Mouse (Mus musculus) small intestine, adult 2 months (tissue): Measurements from ENCODE around the gene Tm9sf4. TPM values are rescaled to one million over a fixed set of nuclear protein-coding genes. Genes with fewer than 3 reads are reported as not detected.

Experiments used
- H3K27ac ChIP-seq: fragments of 200-500 bp; 2 replicates; pipeline ENCODE4 v1.5.1; 2012; ENCODE audit warnings: low read depth, low read length, control low read depth, inconsistent platforms; ENCODE audit not compliant: insufficient read depth
- H3K27me3 ChIP-seq: fragments of 200-500 bp; 2 replicates; pipeline ENCODE4 v1.6.1; 2012; ENCODE audit warnings: mild to moderate bottlenecking, moderate library complexity, low read length, inconsistent platforms; ENCODE audit not compliant: control insufficient read depth, insufficient read depth
- H3K36me3 ChIP-seq: fragments of 200-500 bp; 2 replicates; pipeline ENCODE4 v1.6.1; 2012; ENCODE audit warnings: mild to moderate bottlenecking, low read length, control low read depth, inconsistent platforms; ENCODE audit not compliant: control insufficient read depth, insufficient read depth
- H3K4me1 ChIP-seq: fragments of 200-500 bp; 2 replicates; pipeline ENCODE4 v1.6.1; 2012; ENCODE audit warnings: low read length, inconsistent platforms, mixed read lengths; ENCODE audit not compliant: control insufficient read depth, insufficient read depth, insufficient read length
- H3K4me3 ChIP-seq: fragments of 200-500 bp; 2 replicates; pipeline ENCODE4 v1.5.1; 2012; ENCODE audit warnings: low read depth, mild to moderate bottlenecking, control low read depth, inconsistent platforms, low read length, moderate library complexity
- CTCF ChIP-seq: fragments of 200-500 bp; IDR thresholded peaks from 2 replicates; pipeline ENCODE4 v1.5.1; 2012; ENCODE audit warnings: low read depth, mild to moderate bottlenecking, control low read depth, inconsistent platforms, low read length, moderate library complexity, mixed read lengths; ENCODE audit not compliant: insufficient replicate concordance, insufficient read length; ENCODE audit errors: extremely low read depth
- POLR2A ChIP-seq: fragments of 200-500 bp; IDR thresholded peaks from 2 replicates; pipeline ENCODE4 v1.6.1; 2012; ENCODE audit warnings: low read depth, mild to moderate bottlenecking, control low read depth, inconsistent platforms, low read length, moderate library complexity
- WGBS: fragments of 180-500 bp; shearing (Covaris S2); methylation state at CpG from one replicate; pipeline ENCODE4 v1.1.7; 2018; 5-methylcytosine and 5-hydroxymethylcytosine counted together
- polyA plus RNA-seq: library from polyadenylated mRNA; depleted of rRNA; stranded (reverse); fragments of >200 nt; gene quantifications from 2 replicates; pipeline ENCODE4 v1.2.3, GENCODE M21; 2012

Gene Tm9sf4
- polyA plus RNA-seq, 1 experiment, result 27.9 TPM

DNA sequence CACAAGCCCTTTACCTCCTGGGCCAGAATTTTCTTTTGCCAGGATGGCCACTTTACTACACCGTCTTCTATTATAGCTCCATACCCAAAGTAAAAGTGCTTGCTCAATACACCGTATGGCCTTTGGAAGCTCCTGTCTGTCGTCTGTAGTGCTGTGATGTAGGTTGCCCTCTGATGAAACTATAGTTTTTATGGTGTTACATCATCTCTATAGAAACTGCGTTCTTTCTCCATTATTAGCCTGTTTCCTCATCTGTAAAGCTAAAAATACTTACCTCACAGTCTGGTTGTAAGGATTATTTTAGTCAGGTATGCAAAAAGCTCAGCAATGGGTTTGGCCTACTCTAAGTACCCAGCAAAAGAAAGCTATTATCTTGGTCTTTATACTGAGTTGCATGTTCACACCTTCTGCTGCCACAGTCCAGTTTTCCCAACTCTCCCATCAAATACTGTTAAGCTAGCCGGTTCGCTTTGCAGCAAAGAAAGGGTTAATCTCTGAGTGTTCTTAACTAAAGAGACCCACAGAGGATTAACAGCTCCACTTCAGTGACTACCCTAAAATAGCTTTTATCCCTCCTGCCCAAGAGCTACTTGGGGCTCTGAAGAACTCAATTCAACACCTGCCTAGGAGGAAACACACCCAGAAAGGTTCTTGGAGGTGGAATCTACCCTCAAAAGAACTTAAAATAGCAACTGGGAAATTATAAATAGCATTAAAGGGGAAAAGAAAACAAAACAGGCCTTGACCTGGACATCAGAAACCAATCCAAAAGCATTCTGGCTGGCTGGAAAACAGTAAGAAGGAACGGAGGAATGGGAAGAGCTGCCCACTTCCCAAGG is 78.1 kb downstream of the Tm9sf4 start:
- TF ChIP-seq CTCF (no peak), POLR2A (no peak)
- 16% methylated on average over 7 of the region's 7 CpGs for WGBS
- Histone ChIP-seq H3K27me3 (no peaks in the 10 kb centered on the region), H3K27ac (peak overlapping the region; percentile 69), H3K4me1 (peaks cover 23% of the 10 kb centered on the region; the same call in 1 of the 2 replicates), H3K36me3 (peaks cover 12% of the 10 kb centered on the region), H3K4me3 (peak overlapping the region; percentile 85)

DNA sequence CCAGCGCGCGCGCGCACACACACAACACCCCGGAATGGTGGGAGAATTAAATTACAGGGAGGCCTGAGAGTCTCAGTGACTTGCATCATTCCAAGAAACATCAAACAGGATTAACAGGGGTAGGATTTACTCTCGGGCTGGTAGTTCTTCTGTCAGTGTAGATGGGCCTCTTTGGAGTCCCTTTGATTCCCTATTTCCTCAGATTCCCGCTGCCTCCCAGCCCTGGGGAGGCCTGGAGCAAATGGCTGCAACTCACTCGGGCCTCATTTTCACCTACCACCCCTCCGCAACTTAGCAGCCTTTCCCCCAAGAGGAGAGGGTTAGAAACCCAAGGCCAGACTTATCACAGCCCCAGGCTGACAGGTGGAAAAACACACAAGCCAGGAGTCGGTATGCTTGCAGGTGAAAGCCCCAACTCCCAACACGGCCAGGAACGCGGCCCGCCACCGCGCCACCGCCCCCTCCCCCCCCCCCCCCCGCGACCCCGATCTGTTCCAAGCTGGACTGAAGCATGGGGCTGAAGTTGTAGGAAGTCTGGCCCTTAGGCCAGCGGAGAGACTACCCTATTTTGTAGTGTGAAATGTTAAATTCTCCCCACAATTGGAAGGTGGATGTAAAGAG is 78.9 kb downstream of the Tm9sf4 start:
- no peak for TF ChIP-seq POLR2A
- no peak for TF ChIP-seq CTCF
- WGBS, result 5% methylated on average over 22 of the region's 22 CpGs
- H3K27ac ChIP-seq, result peak overlapping the region; percentile 85

DNA sequence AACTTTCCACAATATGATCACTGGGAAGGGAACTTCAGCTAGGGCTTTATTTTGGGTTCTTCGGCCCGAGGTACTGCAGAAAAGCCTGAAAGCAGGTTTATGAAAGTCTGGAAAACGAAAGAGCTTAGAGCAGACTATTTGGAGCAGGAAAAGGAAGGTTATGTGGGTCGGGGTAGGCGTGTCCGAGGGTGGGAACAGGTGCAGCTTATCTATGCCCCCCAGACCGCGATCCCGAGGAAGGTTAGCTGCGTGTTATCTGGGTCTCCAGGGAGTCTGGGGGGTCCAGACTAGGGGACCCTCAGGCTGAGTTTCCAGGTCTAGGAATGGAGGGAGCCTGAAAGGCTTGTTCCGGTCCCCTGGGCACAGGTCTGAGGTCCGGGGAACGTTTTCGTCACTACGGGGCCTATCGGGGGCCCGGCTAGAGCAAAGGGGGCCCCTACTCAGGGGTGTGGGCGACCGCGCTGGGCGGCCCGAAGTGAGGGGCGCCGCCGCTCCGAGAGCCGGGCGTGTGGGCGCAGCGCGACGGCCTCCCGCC is 79.7 kb downstream of the Tm9sf4 start:
- TF ChIP-seq CTCF (no peak), POLR2A (no peak)
- Histone ChIP-seq H3K27me3 (no peaks in the 10 kb centered on the region), H3K36me3 (peaks cover 5% of the 10 kb centered on the region), H3K27ac (peak overlapping the region; percentile 85), H3K4me3 (peak overlapping the region; percentile 85), H3K4me1 (peaks cover 21% of the 10 kb centered on the region; the same call in 1 of the 2 replicates)
- under 1% methylated on average over 32 of the region's 33 CpGs for WGBS

More for the DNA sequence above, 78.9 kb downstream of the Tm9sf4 start:
- H3K4me3 ChIP-seq, result peak overlapping the region; percentile 85
- peaks cover 8% of the 10 kb centered on the region for H3K36me3 ChIP-seq
- H3K4me1 ChIP-seq, result peaks cover 23% of the 10 kb centered on the region; the same call in 1 of the 2 replicates
- no peaks in the 10 kb centered on the region for H3K27me3 ChIP-seq

GRCm38 (mm10) chr2:153241250-153242014 is 80.3 kb downstream of the Tm9sf4 start, which contains the start of the genes Plagl2 and Pofut1:
TSS of gene Plagl2 (minus strand) at chr2:153241426.
TSS of gene Pofut1 (plus strand) at chr2:153241533.
- Histone ChIP-seq H3K36me3 (peaks cover 4% of the 10 kb centered on the region; the same call in 1 of the 2 replicates), H3K27ac (peak within 1 kb of the TSS; percentile 85), H3K27me3 (no peaks in the 10 kb centered on the region), H3K4me3 (peak within 1 kb of the TSS; percentile 85), H3K4me1 (peaks cover 17% of the 10 kb centered on the region; the same call in 1 of the 2 replicates)
- WGBS, result under 1% methylated on average over 62 of the region's 72 CpGs
- TF ChIP-seq CTCF (0 out of 2 replicates have a peak, but pooled peaks have one; percentile 8), POLR2A (peak; percentile 52; the same call in 1 of the 2 replicates)

GRCm38 (mm10) chr2:153242156-153242555 is 81.1 kb downstream of the Tm9sf4 start:
- Histone ChIP-seq H3K4me3 (no peak overlapping the region), H3K27ac (no peak overlapping the region), H3K36me3 (peaks cover 4% of the 10 kb centered on the region; the same call in 1 of the 2 replicates), H3K4me1 (peaks cover 12% of the 10 kb centered on the region; the same call in 1 of the 2 replicates), H3K27me3 (no peaks in the 10 kb centered on the region)
- TF ChIP-seq CTCF, result no peak
- no peak for TF ChIP-seq POLR2A
- 29% methylated on average over 6 of the region's 6 CpGs for WGBS

DNA sequence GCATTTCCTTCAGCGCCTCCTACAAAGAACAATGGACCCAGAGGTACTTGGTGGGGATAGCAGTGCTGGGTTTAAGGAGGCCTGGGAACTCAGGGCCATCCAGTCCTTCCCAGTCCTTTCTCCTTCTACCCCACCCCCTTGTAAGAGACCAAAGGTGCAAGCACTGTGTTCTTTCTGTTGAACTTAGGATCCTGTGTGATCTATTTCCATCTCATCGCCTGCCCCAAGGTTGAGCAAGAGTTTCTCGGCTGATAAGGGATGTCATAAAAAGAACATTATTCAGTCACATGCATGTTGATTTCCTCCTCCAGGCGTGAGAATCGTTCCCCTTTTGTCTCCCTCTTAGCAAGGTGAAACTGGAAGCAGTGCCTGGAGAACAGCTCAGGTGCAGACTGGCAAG is 88.6 kb downstream of the Tm9sf4 start:
- Histone ChIP-seq H3K27ac (peak overlapping the region; percentile 67), H3K4me3 (no peak overlapping the region), H3K36me3 (peaks cover 9% of the 10 kb centered on the region), H3K4me1 (peaks cover 9% of the 10 kb centered on the region; the same call in 1 of the 2 replicates), H3K27me3 (no peaks in the 10 kb centered on the region)
- 28% methylated on average over 5 of the region's 5 CpGs for WGBS
- TF ChIP-seq POLR2A (no peak), CTCF (no peak)
